Mouse (Mus musculus): Measurements from ENCODE around the gene Filip1l.
A peak's percentile ranks its signal among the peaks of the same experiment; 100 is the strongest.
"Not testable (repeated sequence)": the region's sequence is repeated elsewhere in the genome, so short reads cannot be mapped to it uniquely, and the experiment has no call there.

The Filip1l gene

GRCm38 (mm10) chr16:57356454-57356853 is 3.6 kb downstream of the Filip1l start:
- DNase-seq = no peak

- peak; percentile 26 for DNase-seq
Measured at GRCm38 (mm10) chr16:57357011-57357410, 4.1 kb downstream of the Filip1l start.

GRCm38 (mm10) chr16:57359251-57359650 is 6.4 kb downstream of the Filip1l start:
- no peak for DNase-seq

GRCm38 (mm10) chr16:57360785-57361184 is 7.9 kb downstream of the Filip1l start:
- DNase-seq = no peak

GRCm38 (mm10) chr16:57362679-57363401 is 9.9 kb downstream of the Filip1l start:
- no peak for DNase-seq

GRCm38 (mm10) chr16:57364498-57364897 is 11.6 kb downstream of the Filip1l start:
- DNase-seq = no peak

- DNase-seq = no peak
Measured at GRCm38 (mm10) chr16:57366141-57366540, 13.2 kb downstream of the Filip1l start.

- no peak for DNase-seq
Measured at GRCm38 (mm10) chr16:57366941-57367694, 14.2 kb downstream of the Filip1l start.

- DNase-seq = no peak
Measured at GRCm38 (mm10) chr16:57369846-57370496, 17.1 kb downstream of the Filip1l start.

- no peak for DNase-seq
Measured at GRCm38 (mm10) chr16:57372156-57372555, 19.3 kb downstream of the Filip1l start.

- DNase-seq = no peak
Measured at GRCm38 (mm10) chr16:57375248-57375837, 22.4 kb downstream of the Filip1l start.

GRCm38 (mm10) chr16:57378631-57379330 is 25.9 kb downstream of the Filip1l start:
- DNase-seq = no peak

GRCm38 (mm10) chr16:57383266-57383971 is 30.5 kb downstream of the Filip1l start:
- no peak for DNase-seq

GRCm38 (mm10) chr16:57384274-57384673 is 31.4 kb downstream of the Filip1l start:
- no peak for DNase-seq

GRCm38 (mm10) chr16:57389566-57390251 is 36.8 kb downstream of the Filip1l start:
- no peak for DNase-seq

- not testable (repeated sequence) for DNase-seq
Measured at GRCm38 (mm10) chr16:57391171-57391570, 38.3 kb downstream of the Filip1l start.

GRCm38 (mm10) chr16:57392461-57392860 is 39.6 kb downstream of the Filip1l start:
- no peak for DNase-seq

GRCm38 (mm10) chr16:57393161-57393560 is 40.3 kb downstream of the Filip1l start:
- DNase-seq = no peak

GRCm38 (mm10) chr16:57396249-57396648 is 43.4 kb downstream of the Filip1l start:
- no peak for DNase-seq

- no peak for DNase-seq
Measured at GRCm38 (mm10) chr16:57397845-57398244, 45.0 kb downstream of the Filip1l start.
